Mouse (Mus musculus): ENCODE results near the gene Klhdc10. TPM values are rescaled to one million over a fixed set of nuclear protein-coding genes. Genes with fewer than 3 reads are reported as not detected.
A peak's percentile ranks its signal among the peaks of the same experiment; 100 is the strongest.

Gene Klhdc10
- total RNA-seq, 2 experiments from 2014 or later = 28.4 to 50.8 TPM

DNA sequence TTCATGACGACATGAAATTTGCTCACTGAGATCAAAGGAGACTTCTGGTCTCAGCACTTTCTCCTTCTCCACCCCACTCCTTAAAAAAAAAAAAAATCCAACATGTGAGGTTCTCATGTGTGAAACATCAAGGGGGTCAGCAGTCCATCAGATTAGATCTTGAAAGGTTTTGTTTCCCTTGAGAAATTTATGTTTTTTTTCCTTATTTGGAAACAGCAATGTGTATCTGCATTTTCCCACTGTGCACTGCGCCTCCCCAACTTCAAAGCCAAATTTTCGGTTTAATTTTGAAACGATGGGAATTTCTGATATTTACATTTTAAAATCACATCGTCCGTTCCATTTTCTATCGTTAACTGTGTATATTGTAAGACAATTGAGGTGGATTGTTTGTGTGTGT lies 952 bp upstream of the Klhdc10 start:
- ATAC-seq (replicated peaks; ENCODE audit: poor library complexity) = no peak

- ATAC-seq (replicated peaks; ENCODE audit: poor library complexity) = no peak
These were observed 423 bp downstream of the Klhdc10 start for GRCm38 (mm10) chr6:30402091-30402491.

- peak; percentile 73 for ATAC-seq (replicated peaks; ENCODE audit: poor library complexity)
These were observed 1.8 kb downstream of the Klhdc10 start for GRCm38 (mm10) chr6:30403465-30403864.

- no peak for ATAC-seq (replicated peaks; ENCODE audit: poor library complexity)
These were observed 3.0 kb downstream of the Klhdc10 start for GRCm38 (mm10) chr6:30404671-30405070.

GRCm38 (mm10) chr6:30408276-30408675 lies 6.6 kb downstream of the Klhdc10 start:
- no peak for ATAC-seq (replicated peaks; ENCODE audit: poor library complexity)

- no peak for ATAC-seq (replicated peaks; ENCODE audit: poor library complexity)
These were observed 7.9 kb downstream of the Klhdc10 start for GRCm38 (mm10) chr6:30409399-30410093.

DNA sequence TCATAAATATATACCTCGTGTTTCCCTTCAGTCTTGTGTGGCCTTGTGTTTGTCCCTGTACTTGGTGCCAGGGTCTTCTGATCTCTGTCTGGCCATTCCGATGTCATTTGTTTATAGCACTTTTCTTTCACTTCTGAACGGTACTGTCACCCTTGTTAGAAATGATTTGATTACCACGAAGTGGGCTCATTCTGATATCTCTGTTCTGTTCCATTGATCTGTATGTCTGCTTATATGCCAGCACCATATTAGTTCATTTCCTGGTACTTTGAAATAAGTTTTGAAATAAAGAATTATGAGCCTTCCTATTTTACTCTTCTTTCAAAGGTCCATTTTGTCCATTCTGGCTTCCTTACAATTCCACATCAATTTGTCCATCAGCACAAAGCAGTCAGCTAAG lies 9.6 kb downstream of the Klhdc10 start:
- no peak for ATAC-seq (replicated peaks; ENCODE audit: poor library complexity)

GRCm38 (mm10) chr6:30416126-30416525 lies 14.5 kb downstream of the Klhdc10 start:
- ATAC-seq (replicated peaks; ENCODE audit: poor library complexity) = no peak

DNA sequence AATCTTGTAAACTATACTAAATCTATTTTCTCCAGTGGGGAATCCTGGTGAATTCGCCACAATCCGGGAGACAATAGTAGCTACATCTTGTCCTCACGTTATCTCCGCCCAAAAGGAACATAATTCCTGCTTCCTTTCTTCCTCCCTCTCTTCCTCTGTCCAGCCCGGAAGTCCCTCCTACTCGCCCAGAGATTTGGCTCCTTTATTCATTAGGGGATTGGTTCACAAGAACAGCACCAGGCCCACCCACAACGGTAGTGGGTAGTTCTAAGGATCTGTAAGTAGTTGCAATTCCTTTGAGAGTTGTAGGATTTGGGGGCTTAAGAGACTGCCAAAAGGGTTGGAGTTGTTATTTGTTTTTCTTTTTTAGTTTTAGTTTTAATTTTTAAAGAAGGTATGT lies 15.1 kb downstream of the Klhdc10 start:
- no peak for ATAC-seq (replicated peaks; ENCODE audit: poor library complexity)

DNA sequence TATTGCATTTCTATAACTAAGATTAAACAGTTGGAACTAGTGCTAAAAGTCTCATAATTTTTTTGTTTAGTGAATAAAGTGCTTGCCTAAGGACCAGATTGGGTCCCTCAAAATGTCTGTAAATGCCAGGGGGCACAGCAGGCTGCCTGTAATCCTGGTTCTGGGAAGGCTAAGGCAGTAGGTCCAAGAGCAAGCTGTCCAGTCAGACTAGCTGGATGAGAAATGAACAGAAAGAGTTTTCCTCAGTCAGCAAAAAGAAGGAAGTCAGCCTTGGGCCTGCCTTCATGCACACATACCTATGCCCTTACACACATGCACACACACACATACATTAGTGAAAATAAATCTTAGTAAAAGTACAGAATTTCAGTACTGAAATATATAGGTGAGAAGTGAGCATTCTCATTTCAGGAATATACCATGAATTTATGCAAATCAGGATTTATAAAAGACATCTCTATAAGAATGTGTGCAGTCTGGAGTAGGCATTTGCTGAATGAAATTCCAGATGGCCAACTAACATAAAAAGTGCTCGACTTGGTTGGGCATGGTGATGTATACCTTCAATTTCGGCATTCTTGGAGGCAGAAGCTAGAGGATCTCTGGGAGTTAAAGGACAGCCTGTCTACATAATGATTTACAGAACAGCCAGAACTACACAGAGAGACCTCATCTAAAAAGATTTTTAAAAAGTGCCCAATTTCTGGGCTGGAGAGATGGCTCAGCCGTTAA lies 31.0 kb downstream of the Klhdc10 start:
- no peak for ATAC-seq (replicated peaks; ENCODE audit: poor library complexity)

- ATAC-seq (replicated peaks; ENCODE audit: poor library complexity) = no peak
These were observed 34.8 kb downstream of the Klhdc10 start for GRCm38 (mm10) chr6:30436476-30436875.

DNA sequence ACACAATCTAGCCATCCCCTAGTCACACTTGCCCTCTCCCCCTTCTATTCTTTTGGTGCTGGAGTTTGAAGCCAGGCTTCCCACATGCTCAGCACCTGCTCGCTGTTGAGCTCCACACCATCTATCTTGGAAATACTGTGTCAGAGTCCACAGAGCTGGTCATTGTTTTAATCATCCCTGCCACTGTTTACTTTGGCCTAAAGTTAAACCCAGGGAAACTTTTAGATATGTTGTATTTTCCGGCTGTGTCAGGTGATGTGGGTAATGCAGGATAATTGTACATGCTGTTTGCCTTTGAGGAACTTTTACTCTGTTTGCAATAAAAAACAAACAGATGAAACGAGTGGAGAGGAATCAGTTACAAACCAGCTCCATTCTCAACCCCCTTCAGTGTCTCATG lies 35.4 kb downstream of the Klhdc10 start:
- no peak for ATAC-seq (replicated peaks; ENCODE audit: poor library complexity)

- no peak for ATAC-seq (replicated peaks; ENCODE audit: poor library complexity)
These were observed 37.9 kb downstream of the Klhdc10 start for GRCm38 (mm10) chr6:30439576-30439975.

- no peak for ATAC-seq (replicated peaks; ENCODE audit: poor library complexity)
These were observed 55.3 kb downstream of the Klhdc10 start for GRCm38 (mm10) chr6:30456991-30457390.

DNA sequence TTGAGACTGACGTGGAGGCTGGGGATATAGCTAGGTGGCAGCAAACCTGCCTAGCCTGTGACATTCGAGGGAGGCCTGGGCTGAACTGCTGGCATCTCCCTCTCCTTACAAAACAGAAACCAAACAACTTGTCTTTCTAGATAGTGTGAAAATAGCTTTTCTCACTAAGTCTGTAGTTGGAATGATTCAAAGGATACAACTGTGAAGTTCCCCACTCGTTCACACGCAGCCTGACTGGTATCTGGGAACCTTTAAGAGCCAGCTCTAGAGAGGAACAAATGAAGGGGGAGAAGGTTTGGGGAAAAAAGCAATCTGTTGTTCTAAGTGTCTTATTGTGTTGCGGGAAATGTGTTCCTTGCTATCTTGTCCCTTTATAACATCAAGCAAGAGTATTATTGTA lies 57.0 kb downstream of the Klhdc10 start:
- no peak for ATAC-seq (replicated peaks; ENCODE audit: poor library complexity)

DNA sequence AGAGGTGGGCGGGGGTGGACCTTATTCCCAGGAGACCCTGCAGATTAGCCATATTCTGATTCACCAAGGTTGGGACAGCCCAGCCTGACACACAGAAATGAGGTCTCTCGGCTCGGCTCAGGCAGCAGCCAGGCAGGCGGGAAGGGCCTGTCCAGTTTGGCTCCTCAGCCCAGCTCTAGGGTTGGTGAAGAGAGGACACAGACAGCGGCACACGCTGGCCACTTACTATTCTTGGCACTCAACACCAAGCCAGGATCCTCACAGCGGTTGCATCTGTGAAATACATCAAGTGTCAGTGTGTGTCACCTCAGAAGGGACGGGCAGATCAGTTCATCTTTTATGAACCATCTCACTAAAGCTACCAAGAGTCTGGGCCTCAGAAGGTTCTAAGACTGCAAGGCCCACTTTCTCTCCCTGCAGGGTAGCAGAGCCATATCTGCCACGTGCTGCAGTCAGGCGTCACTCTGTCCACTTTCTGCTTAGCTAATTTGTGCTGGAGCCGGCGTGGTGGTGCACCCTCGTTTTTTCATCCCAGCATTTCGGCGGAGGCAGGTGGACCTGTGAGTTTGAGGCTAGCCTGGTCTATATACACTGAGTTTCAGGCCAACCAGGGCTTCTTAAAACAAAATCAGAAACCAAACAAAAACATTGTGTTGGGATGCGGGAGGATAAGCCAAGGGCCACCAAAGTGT lies 57.5 kb downstream of the Klhdc10 start:
- no peak for ATAC-seq (replicated peaks; ENCODE audit: poor library complexity)

GRCm38 (mm10) chr6:30459811-30460749 lies 58.4 kb downstream of the Klhdc10 start:
- peak; percentile 88 for ATAC-seq (replicated peaks; ENCODE audit: poor library complexity)

GRCm38 (mm10) chr6:30460750-30461446 lies 59.2 kb downstream of the Klhdc10 start:
- peak; percentile 51 for ATAC-seq (replicated peaks; ENCODE audit: poor library complexity)

- no peak for ATAC-seq (replicated peaks; ENCODE audit: poor library complexity)
These were observed 60.2 kb downstream of the Klhdc10 start for GRCm38 (mm10) chr6:30461755-30462344.

DNA sequence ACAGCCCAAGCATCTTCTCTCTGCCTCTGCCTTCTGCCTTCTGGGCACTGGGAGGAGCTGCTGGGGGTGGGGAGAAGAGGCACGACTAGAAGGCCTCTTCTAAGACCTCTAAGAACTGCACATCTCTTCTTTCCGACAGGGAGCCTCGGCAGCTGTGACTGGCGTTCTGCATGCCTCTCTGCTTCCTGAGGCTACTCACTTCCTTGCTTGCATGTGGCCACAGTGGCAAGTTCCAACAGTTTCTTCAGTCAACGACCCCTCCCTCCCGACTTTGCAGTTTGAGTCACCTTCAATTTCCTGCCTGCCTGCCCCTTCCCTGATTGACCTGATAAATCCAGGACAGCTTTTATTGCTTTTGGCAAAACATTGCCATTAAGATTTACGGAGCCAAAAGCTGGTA lies 61.2 kb downstream of the Klhdc10 start:
- no peak for ATAC-seq (replicated peaks; ENCODE audit: poor library complexity)
